Mouse (Mus musculus) stomach, postnatal 0 days (tissue): Measurements from ENCODE around the gene Lrrc71. TPM values are rescaled to one million over a fixed set of nuclear protein-coding genes. Genes with fewer than 3 reads are reported as not detected.
A peak's percentile ranks its signal among the peaks of the same experiment; 100 is the strongest.

Experiments
- ATAC-seq: fragments of 200-750 bp; cut with Nextera tagmentation; 2 replicates; pipeline ENCODE4 v1.8.0; 2017; ENCODE audit not compliant: low FRiP score, low TSS enrichment
- DNase-seq: peaks from one replicate; pipeline ENCODE4 v3.0.0-alpha.2; 2016; ENCODE audit warnings: low spot score
- H3K27ac ChIP-seq: fragments of 300-500 bp; sonication (generic); replicated peaks from 2 replicates; pipeline ENCODE4 v1.5.1; 2014; ENCODE audit warnings: mild to moderate bottlenecking, control low read depth
- H3K27me3 ChIP-seq: fragments of 300-500 bp; sonication (generic); 2 replicates; pipeline ENCODE4 v1.6.1; 2014; ENCODE audit warnings: low read length; ENCODE audit not compliant: control insufficient read depth, insufficient read depth
- H3K36me3 ChIP-seq: fragments of 300-500 bp; sonication (generic); 2 replicates; pipeline ENCODE4 v1.6.1; 2014; ENCODE audit warnings: low read length, mixed read lengths; ENCODE audit not compliant: control insufficient read depth, insufficient read depth
- H3K4me1 ChIP-seq: fragments of 300-500 bp; sonication (generic); replicated peaks from 2 replicates; pipeline ENCODE4 v1.6.1; 2014; ENCODE audit warnings: antibody characterized with exemption; ENCODE audit not compliant: control insufficient read depth, insufficient read depth
- H3K4me2 ChIP-seq: fragments of 300-500 bp; sonication (generic); replicated peaks from 2 replicates; pipeline ENCODE4 v1.6.1; 2014; ENCODE audit warnings: low read depth, mild to moderate bottlenecking, control low read depth, moderate library complexity
- H3K4me3 ChIP-seq: fragments of 300-500 bp; sonication (generic); 2 replicates; pipeline ENCODE4 v1.5.1; 2014; ENCODE audit warnings: low read depth, low read length, control low read depth
- H3K9ac ChIP-seq: fragments of 300-500 bp; sonication (generic); 2 replicates; pipeline ENCODE4 v1.6.1; 2014; ENCODE audit warnings: mild to moderate bottlenecking, low read length, control low read depth, mixed read lengths
- H3K9me3 ChIP-seq: fragments of 300-500 bp; sonication (generic); 2 replicates; pipeline ENCODE4 v1.6.1; 2016; ENCODE audit warnings: low read length; ENCODE audit not compliant: control insufficient read depth
- CTCF ChIP-seq: IDR thresholded peaks from 2 replicates; pipeline ENCODE4 v1.5.1; 2016; ENCODE audit warnings: antibody characterized with exemption, low read depth, mild to moderate bottlenecking, moderate library complexity
- EP300 ChIP-seq: optimal IDR thresholded peaks from 2 replicates; pipeline ENCODE3; 2016; ENCODE audit warnings: antibody characterized with exemption
- WGBS: fragments of 180-500 bp; shearing (Covaris S2); extraction: QIAGEN DNeasy Blood & Tissue Kit; methylation state at CpG from one replicate; pipeline ENCODE4 v1.1.7; 2014; 5-methylcytosine and 5-hydroxymethylcytosine counted together
- polyA plus RNA-seq: library from polyadenylated mRNA; unstranded; fragments of >200 nt; fragmentation: Nextera tagmentation; extraction: Ambion mirVana; gene quantifications from 2 replicates; pipeline ENCODE4 v1.2.1, GENCODE M21; 2015

Lrrc71 gene
- polyA plus RNA-seq, 1 experiment from 2014 or later = 0.38 TPM

GRCm38 (mm10) chr3:87771088-87771487 lies 22.7 kb upstream of the Lrrc71 start:
- Histone ChIP-seq H3K27me3 (no peaks in the 10 kb centered on the region; the same call in 1 of the 2 replicates), H3K4me2 (no peak overlapping the region), H3K9ac (no peak overlapping the region), H3K4me1 (no peaks in the 10 kb centered on the region), H3K36me3 (no peaks in the 10 kb centered on the region), H3K27ac (no peak overlapping the region), H3K4me3 (no peak overlapping the region), H3K9me3 (no peaks in the 10 kb centered on the region)
- DNase-seq (no peak), ATAC-seq (peak; percentile 30; the same call in 1 of the 2 replicates)
- TF ChIP-seq EP300 = no peak
- no peak for TF ChIP-seq CTCF
- WGBS = 34% methylated on average over 6 of the region's 6 CpGs

- TF ChIP-seq CTCF = peak; percentile 94
- TF ChIP-seq EP300 = no peak
- no peaks in the 10 kb centered on the region; the same call in 1 of the 2 replicates for H3K27me3 ChIP-seq
- WGBS = under 1% methylated on average over 4 of the region's 4 CpGs
- ATAC-seq (no peak), DNase-seq (no peak)
- no peak overlapping the region for H3K4me3 ChIP-seq
- H3K27ac ChIP-seq = no peak overlapping the region
- no peak overlapping the region for H3K4me2 ChIP-seq
- no peaks in the 10 kb centered on the region for H3K4me1 ChIP-seq
- H3K36me3 ChIP-seq = no peaks in the 10 kb centered on the region
- H3K9me3 ChIP-seq = no peaks in the 10 kb centered on the region
- H3K9ac ChIP-seq = no peak overlapping the region
These were observed 21.9 kb upstream of the Lrrc71 start for GRCm38 (mm10) chr3:87770280-87770679.

GRCm38 (mm10) chr3:87769506-87769905 lies 21.1 kb upstream of the Lrrc71 start:
- H3K4me3 ChIP-seq = no peak overlapping the region
- WGBS = 77% methylated on average over 8 of the region's 8 CpGs
- H3K36me3 ChIP-seq = no peaks in the 10 kb centered on the region
- H3K9ac ChIP-seq = no peak overlapping the region
- no peaks in the 10 kb centered on the region for H3K9me3 ChIP-seq
- TF ChIP-seq EP300 (no peak), CTCF (no peak)
- H3K27ac ChIP-seq = no peak overlapping the region
- H3K4me1 ChIP-seq = peaks cover 3% of the 10 kb centered on the region; the same call in 1 of the 2 replicates
- ATAC-seq = no peak
- H3K27me3 ChIP-seq = no peaks in the 10 kb centered on the region; the same call in 1 of the 2 replicates
- H3K4me2 ChIP-seq = no peak overlapping the region
- DNase-seq = no peak

- ATAC-seq (peak; percentile 84), DNase-seq (peak; percentile 83)
- Histone ChIP-seq H3K27me3 (no peaks in the 10 kb centered on the region; the same call in 1 of the 2 replicates), H3K9ac (peak overlapping the region; percentile 55), H3K4me3 (peak overlapping the region; percentile 44), H3K36me3 (no peaks in the 10 kb centered on the region), H3K27ac (peak overlapping the region; percentile 66), H3K9me3 (no peaks in the 10 kb centered on the region), H3K4me1 (peaks cover 5% of the 10 kb centered on the region; the same call in 1 of the 2 replicates), H3K4me2 (peak overlapping the region; percentile 51)
- TF ChIP-seq EP300 = no peak
- peak; percentile 95 for TF ChIP-seq CTCF
- WGBS = under 1% methylated on average over 34 of the region's 37 CpGs
These were observed 20.4 kb upstream of the Lrrc71 start for GRCm38 (mm10) chr3:87768844-87769243.

- Histone ChIP-seq H3K27me3 (no peaks in the 10 kb centered on the region; the same call in 1 of the 2 replicates), H3K4me3 (peak overlapping the region; percentile 44), H3K4me1 (peaks cover 5% of the 10 kb centered on the region; the same call in 1 of the 2 replicates), H3K4me2 (peak overlapping the region; percentile 51), H3K9ac (peak overlapping the region; percentile 55), H3K9me3 (no peaks in the 10 kb centered on the region), H3K27ac (peak overlapping the region; percentile 66), H3K36me3 (no peaks in the 10 kb centered on the region)
- 42% methylated on average over 6 of the region's 6 CpGs for WGBS
- DNase-seq (no peak), ATAC-seq (no peak)
- no peak for TF ChIP-seq CTCF
- TF ChIP-seq EP300 = no peak
These were observed 20.0 kb upstream of the Lrrc71 start for GRCm38 (mm10) chr3:87768431-87768830.

- Histone ChIP-seq H3K27ac (peak overlapping the region; percentile 66), H3K4me2 (peak overlapping the region; percentile 51), H3K4me1 (peaks cover 9% of the 10 kb centered on the region; the same call in 1 of the 2 replicates), H3K9ac (peak overlapping the region; percentile 55), H3K36me3 (no peaks in the 10 kb centered on the region), H3K4me3 (peak overlapping the region; percentile 44), H3K9me3 (no peaks in the 10 kb centered on the region), H3K27me3 (no peaks in the 10 kb centered on the region; the same call in 1 of the 2 replicates)
- 60% methylated on average over 8 of the region's 8 CpGs for WGBS
- ATAC-seq (no peak), DNase-seq (no peak)
- no peak for TF ChIP-seq EP300
- TF ChIP-seq CTCF = no peak
These were observed 19.3 kb upstream of the Lrrc71 start for GRCm38 (mm10) chr3:87767764-87768163.
